Mouse (Mus musculus) testis, adult 2 months (tissue): Measurements from ENCODE around the gene Vmn2r19.

Experiments used
- CTCF ChIP-seq: fragments of 200-500 bp; IDR thresholded peaks from 2 replicates; pipeline ENCODE4 v1.5.1; 2012; ENCODE audit warnings: low read depth, mild to moderate bottlenecking, inconsistent platforms, low read length, moderate library complexity; ENCODE audit not compliant: control insufficient read depth, insufficient read depth, insufficient replicate concordance
- POLR2A ChIP-seq: fragments of 200-500 bp; IDR thresholded peaks from 2 replicates; pipeline ENCODE4 v1.6.1; 2012; ENCODE audit warnings: low read depth, mild to moderate bottlenecking, inconsistent platforms, low read length, moderate library complexity; ENCODE audit not compliant: control insufficient read depth

GRCm38 (mm10) chr6:123286311-123286710 lies 21.8 kb upstream of the Vmn2r19 start:
- TF ChIP-seq POLR2A, result no peak
- TF ChIP-seq CTCF, result no peak
